Mouse (Mus musculus) brain, embryonic 14.5 days (tissue): ENCODE data around the gene Gdf1.

Source experiments
- CTCF ChIP-seq: fragments of 200-500 bp; IDR thresholded peaks from 2 replicates; pipeline ENCODE4 v1.5.1; 2012; ENCODE audit warnings: inconsistent platforms, mild to moderate bottlenecking, moderate library complexity, borderline replicate concordance; ENCODE audit not compliant: insufficient read depth, insufficient read length; ENCODE audit errors: extremely low read depth
- POLR2A ChIP-seq: fragments of 200-500 bp; IDR thresholded peaks from 2 replicates; pipeline ENCODE4 v1.6.1; 2012; ENCODE audit warnings: mild to moderate bottlenecking, inconsistent platforms, borderline replicate concordance; ENCODE audit not compliant: poor library complexity, insufficient read depth, insufficient read length, severe bottlenecking; ENCODE audit errors: extremely low read depth

DNA sequence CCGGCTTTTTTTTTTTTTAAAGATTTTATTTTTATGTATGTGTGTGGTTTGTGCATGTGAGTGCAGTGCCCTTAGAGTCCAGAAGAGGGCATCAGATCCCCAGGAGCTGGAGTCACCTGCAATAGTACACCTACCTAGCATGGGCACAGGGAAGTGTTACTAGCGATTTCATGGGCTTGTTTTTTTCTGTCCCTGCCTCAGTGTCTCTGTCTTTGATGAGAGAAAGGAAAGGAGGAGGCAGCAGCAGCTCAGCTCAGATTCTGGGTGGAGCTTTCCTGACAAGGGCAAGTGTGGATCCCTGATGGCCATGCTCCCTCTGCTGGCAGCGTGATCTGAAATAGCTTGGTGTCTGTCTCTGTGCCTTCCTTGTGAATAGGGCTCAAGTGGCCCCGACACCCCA is 31.2 kb downstream of the Gdf1 start:
- TF ChIP-seq CTCF (peak; percentile 26; the same call in 1 of the 2 replicates), POLR2A (no peak)
